Mouse (Mus musculus) neural tube, embryonic 11.5 days (tissue): Measurements from ENCODE around the gene Col4a4. TPM values are rescaled to one million over a fixed set of nuclear protein-coding genes. Genes with fewer than 3 reads are reported as not detected.

Source experiments
- ATAC-seq: fragments of 200-750 bp; cut with Nextera tagmentation; 2 replicates; pipeline ENCODE4 v1.8.0; 2017; ENCODE audit warnings: moderate number of reproducible peaks, mild to moderate bottlenecking, moderate TSS enrichment, moderate library complexity; ENCODE audit not compliant: insufficient read depth, low FRiP score, low TSS enrichment
- DNase-seq: peaks from one replicate; pipeline ENCODE4 v3.0.0-alpha.2; 2015; ENCODE audit warnings: low spot score
- H3K27ac ChIP-seq: fragments of 300-500 bp; sonication (generic); 2 replicates; pipeline ENCODE4 v1.5.1; 2014; ENCODE audit warnings: low read depth, mild to moderate bottlenecking, low read length
- H3K27me3 ChIP-seq: fragments of 300-500 bp; sonication (generic); 2 replicates; pipeline ENCODE4 v1.6.1; 2014; ENCODE audit warnings: mild to moderate bottlenecking, low read length, mixed read lengths; ENCODE audit not compliant: control insufficient read depth, insufficient read depth
- H3K36me3 ChIP-seq: fragments of 300-500 bp; sonication (generic); 2 replicates; pipeline ENCODE4 v1.6.1; 2014; ENCODE audit warnings: mild to moderate bottlenecking, low read length, moderate library complexity, mixed read lengths; ENCODE audit not compliant: control insufficient read depth, insufficient read depth
- H3K4me1 ChIP-seq: fragments of 300-500 bp; sonication (generic); 2 replicates; pipeline ENCODE4 v1.6.1; 2014; ENCODE audit warnings: low read length, mixed read lengths; ENCODE audit not compliant: control insufficient read depth, insufficient read depth
- H3K4me2 ChIP-seq: fragments of 300-500 bp; sonication (generic); 2 replicates; pipeline ENCODE4 v1.6.1; 2014; ENCODE audit warnings: low read depth, mild to moderate bottlenecking, moderate library complexity
- H3K4me3 ChIP-seq: fragments of 300-500 bp; sonication (generic); 2 replicates; pipeline ENCODE4 v1.5.1; 2014; ENCODE audit warnings: low read depth, low read length
- H3K9ac ChIP-seq: fragments of 300-500 bp; sonication (generic); 2 replicates; pipeline ENCODE4 v1.6.1; 2014; ENCODE audit warnings: mild to moderate bottlenecking, low read length
- H3K9me3 ChIP-seq: fragments of 300-500 bp; sonication (generic); 2 replicates; pipeline ENCODE4 v1.6.1; 2016; ENCODE audit warnings: low read length; ENCODE audit not compliant: control insufficient read depth
- WGBS: fragments of 180-500 bp; shearing (Covaris S2); extraction: QIAGEN DNeasy Blood & Tissue Kit; methylation state at CpG from one replicate; pipeline ENCODE4 v1.1.7; 2014; 5-methylcytosine and 5-hydroxymethylcytosine counted together
- polyA plus RNA-seq: library from polyadenylated mRNA; unstranded; fragments of >200 nt; fragmentation: Nextera tagmentation; extraction: Ambion mirVana; gene quantifications from 2 replicates; pipeline ENCODE4 v1.2.1, GENCODE M21; 2014

The Col4a4 gene
- polyA plus RNA-seq, 1 experiment from 2014 or later, result 0.16 TPM

GRCm38 (mm10) chr1:82624934-82625333 is 38.3 kb upstream of the Col4a4 start:
- no peak overlapping the region for H3K4me3 ChIP-seq
- no peaks in the 10 kb centered on the region for H3K9me3 ChIP-seq
- ATAC-seq, result no peak
- H3K9ac ChIP-seq, result no peak overlapping the region
- no peaks in the 10 kb centered on the region for H3K27me3 ChIP-seq
- no peaks in the 10 kb centered on the region for H3K36me3 ChIP-seq
- 76% methylated on average over 6 of the region's 6 CpGs for WGBS
- no peak for DNase-seq
- no peak overlapping the region for H3K27ac ChIP-seq
- H3K4me1 ChIP-seq, result no peaks in the 10 kb centered on the region
- no peak overlapping the region for H3K4me2 ChIP-seq

GRCm38 (mm10) chr1:82619981-82620380 is 33.3 kb upstream of the Col4a4 start:
- Histone ChIP-seq H3K4me2 (no peak overlapping the region), H3K36me3 (no peaks in the 10 kb centered on the region), H3K9ac (no peak overlapping the region), H3K27ac (no peak overlapping the region), H3K4me3 (no peak overlapping the region), H3K9me3 (no peaks in the 10 kb centered on the region), H3K27me3 (no peaks in the 10 kb centered on the region), H3K4me1 (no peaks in the 10 kb centered on the region)
- no peak for ATAC-seq
- WGBS, result 91% methylated on average over 5 of the region's 5 CpGs
- no peak for DNase-seq

GRCm38 (mm10) chr1:82618592-82618991 is 31.9 kb upstream of the Col4a4 start:
- Histone ChIP-seq H3K4me2 (no peak overlapping the region), H3K36me3 (no peaks in the 10 kb centered on the region), H3K4me3 (no peak overlapping the region), H3K4me1 (no peaks in the 10 kb centered on the region), H3K27ac (no peak overlapping the region), H3K27me3 (no peaks in the 10 kb centered on the region), H3K9me3 (no peaks in the 10 kb centered on the region), H3K9ac (no peak overlapping the region)
- 88% methylated on average over 5 of the region's 5 CpGs for WGBS
- DNase-seq (no peak), ATAC-seq (no peak)

- H3K36me3 ChIP-seq, result no peaks in the 10 kb centered on the region
- H3K4me3 ChIP-seq, result no peak overlapping the region
- H3K9me3 ChIP-seq, result no peaks in the 10 kb centered on the region
- DNase-seq, result no peak
- H3K27ac ChIP-seq, result no peak overlapping the region
- H3K9ac ChIP-seq, result no peak overlapping the region
- H3K4me1 ChIP-seq, result no peaks in the 10 kb centered on the region
- H3K4me2 ChIP-seq, result no peak overlapping the region
- WGBS, result 64% methylated on average over 5 of the region's 5 CpGs
- no peak for ATAC-seq
- H3K27me3 ChIP-seq, result no peaks in the 10 kb centered on the region
Observed at GRCm38 (mm10) chr1:82618001-82618400, 31.4 kb upstream of the Col4a4 start.

GRCm38 (mm10) chr1:82612061-82612660 is 25.5 kb upstream of the Col4a4 start:
- Histone ChIP-seq H3K9me3 (no peaks in the 10 kb centered on the region), H3K9ac (no peak overlapping the region), H3K36me3 (no peaks in the 10 kb centered on the region), H3K4me1 (no peaks in the 10 kb centered on the region), H3K4me2 (no peak overlapping the region), H3K4me3 (no peak overlapping the region), H3K27ac (no peak overlapping the region), H3K27me3 (no peaks in the 10 kb centered on the region)
- ATAC-seq, result no peak
- 76% methylated on average over 9 of the region's 9 CpGs for WGBS
- DNase-seq, result no peak

- Histone ChIP-seq H3K4me3 (no peak overlapping the region), H3K9me3 (no peaks in the 10 kb centered on the region), H3K27me3 (no peaks in the 10 kb centered on the region), H3K4me1 (no peaks in the 10 kb centered on the region), H3K27ac (no peak overlapping the region), H3K36me3 (no peaks in the 10 kb centered on the region), H3K4me2 (no peak overlapping the region), H3K9ac (no peak overlapping the region)
- DNase-seq (no peak), ATAC-seq (no peak)
- 83% methylated on average over 9 of the region's 9 CpGs for WGBS
Observed at GRCm38 (mm10) chr1:82608646-82609262, 22.1 kb upstream of the Col4a4 start.

- Histone ChIP-seq H3K27me3 (no peaks in the 10 kb centered on the region), H3K27ac (no peak overlapping the region), H3K4me1 (no peaks in the 10 kb centered on the region), H3K4me3 (no peak overlapping the region), H3K9ac (no peak overlapping the region), H3K4me2 (no peak overlapping the region), H3K9me3 (no peaks in the 10 kb centered on the region), H3K36me3 (no peaks in the 10 kb centered on the region)
- DNase-seq (no peak), ATAC-seq (no peak)
- 87% methylated on average over 7 of the region's 7 CpGs for WGBS
Observed at GRCm38 (mm10) chr1:82605856-82606255, 19.2 kb upstream of the Col4a4 start.

GRCm38 (mm10) chr1:82605347-82605746 is 18.7 kb upstream of the Col4a4 start:
- Histone ChIP-seq H3K4me1 (no peaks in the 10 kb centered on the region), H3K4me2 (no peak overlapping the region), H3K9ac (no peak overlapping the region), H3K27me3 (no peaks in the 10 kb centered on the region), H3K4me3 (no peak overlapping the region), H3K36me3 (no peaks in the 10 kb centered on the region), H3K27ac (no peak overlapping the region), H3K9me3 (no peaks in the 10 kb centered on the region)
- DNase-seq (no peak), ATAC-seq (no peak)
- 89% methylated on average over 7 of the region's 7 CpGs for WGBS

- Histone ChIP-seq H3K27ac (no peak overlapping the region), H3K9ac (no peak overlapping the region), H3K4me3 (no peak overlapping the region), H3K9me3 (no peaks in the 10 kb centered on the region), H3K27me3 (no peaks in the 10 kb centered on the region), H3K36me3 (no peaks in the 10 kb centered on the region), H3K4me2 (no peak overlapping the region), H3K4me1 (no peaks in the 10 kb centered on the region)
- WGBS, result 79% methylated on average over 7 of the region's 7 CpGs
- ATAC-seq (no peak), DNase-seq (no peak)
Observed at GRCm38 (mm10) chr1:82603198-82603950, 16.7 kb upstream of the Col4a4 start.
